Mouse (Mus musculus): ENCODE data around the gene Cabp4.

The Cabp4 gene

GRCm38 (mm10) chr19:4143759-4144268, at the start of gene Cabp4:
Gene Cabp4, minus strand, starts transcription at chr19:4144033.
- DNase-seq (ENCODE audit: low spot score), result no peak

GRCm38 (mm10) chr19:4193129-4193528, 49.3 kb upstream of the Cabp4 start:
- DNase-seq (ENCODE audit: low spot score), result no peak

- no peak for DNase-seq (ENCODE audit: low spot score)
These were observed 48.6 kb upstream of the Cabp4 start for GRCm38 (mm10) chr19:4192251-4192985.

DNA sequence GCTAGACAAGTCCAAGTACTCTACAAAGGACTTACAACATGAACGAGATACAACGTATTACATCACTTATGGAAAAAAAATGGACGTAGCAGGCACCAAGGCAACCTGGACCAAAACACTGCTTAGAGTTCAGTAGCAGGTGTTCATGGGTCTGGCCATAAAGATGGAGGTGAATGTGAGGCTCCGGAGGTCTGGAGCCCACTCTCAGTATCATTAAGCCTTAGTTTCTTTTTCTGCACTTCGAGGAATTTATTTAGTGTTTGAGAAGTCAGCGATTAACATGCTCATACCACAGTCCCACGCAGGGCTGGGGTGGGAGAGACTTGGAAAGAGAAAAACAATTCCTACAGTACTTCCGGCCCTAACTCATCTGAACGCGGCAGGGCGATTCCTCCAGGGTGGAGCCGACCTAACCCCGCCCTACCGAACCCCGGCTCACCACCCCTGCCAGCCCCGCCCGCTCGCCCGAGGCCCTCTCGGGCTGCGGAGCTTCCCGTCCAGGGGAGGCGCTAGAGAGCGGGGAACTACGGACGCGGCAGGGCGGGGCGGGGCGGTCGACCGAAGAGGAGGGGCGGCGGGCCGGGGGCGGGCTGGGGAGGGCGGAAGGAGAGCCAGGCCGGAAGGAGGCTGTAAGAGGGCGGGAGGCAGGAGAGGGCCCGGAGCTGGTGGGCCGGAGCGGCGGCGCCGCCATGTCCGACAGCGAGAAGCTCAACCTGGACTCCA, 47.9 kb upstream of the Cabp4 start, which contains the start of gene Ppp1ca:
Gene Ppp1ca (plus strand): TSS at position 538 of the 723 bp plus-strand sequence.
- DNase-seq (ENCODE audit: low spot score), result peak; percentile 97

GRCm38 (mm10) chr19:4190831-4191334, 47.0 kb upstream of the Cabp4 start, which contains the start of gene Tbc1d10c:
Gene Tbc1d10c, minus strand, starts transcription at chr19:4191284.
- DNase-seq (ENCODE audit: low spot score), result no peak

DNA sequence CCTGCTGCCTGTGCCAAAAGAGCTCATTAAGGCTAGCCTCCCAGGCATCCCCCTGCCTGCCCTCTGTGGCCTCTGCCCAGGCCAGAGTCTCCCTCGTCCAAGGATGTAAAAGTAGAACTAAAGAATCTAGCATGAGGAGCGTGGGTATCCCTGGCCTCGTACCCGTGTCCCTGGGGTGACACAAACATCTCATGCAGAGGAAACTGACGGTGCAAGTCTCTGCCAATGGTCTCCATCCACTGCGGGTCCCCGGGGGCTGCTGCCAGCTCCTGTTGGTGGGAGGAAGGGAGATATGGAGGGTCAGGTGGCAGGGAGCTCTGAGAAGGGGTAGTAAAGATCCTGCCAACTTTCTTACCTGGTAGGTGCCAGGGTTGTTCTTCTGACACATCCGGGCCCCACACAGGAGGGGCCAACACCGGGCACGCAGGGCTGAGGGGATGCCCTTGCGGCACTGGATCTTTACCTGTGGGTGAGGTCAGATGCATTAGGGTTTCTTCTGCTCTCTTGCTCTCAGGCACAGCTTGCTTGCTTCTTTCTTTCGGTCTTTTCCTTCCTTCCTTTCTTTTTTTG, 45.3 kb upstream of the Cabp4 start:
- DNase-seq (ENCODE audit: low spot score), result no peak

DNA sequence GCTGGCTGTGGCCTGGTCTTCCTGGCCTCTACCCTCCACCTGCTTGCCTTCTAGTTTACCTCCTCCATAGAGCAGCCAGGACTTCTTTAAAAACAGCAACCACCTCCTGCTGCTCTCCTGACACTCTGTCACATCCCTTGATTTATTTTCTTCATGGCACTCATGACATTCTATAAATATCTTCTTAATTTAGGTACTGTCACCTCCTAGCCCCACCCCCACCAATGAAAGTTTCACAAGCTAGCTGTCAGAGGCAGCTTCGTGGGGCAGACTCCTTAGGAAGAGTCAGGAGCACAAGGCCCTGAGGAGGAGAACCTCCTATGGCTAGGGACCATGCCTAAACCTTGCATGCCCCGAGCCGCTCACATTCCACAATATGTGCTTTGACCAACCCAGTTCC, 43.5 kb upstream of the Cabp4 start:
- DNase-seq (ENCODE audit: low spot score), result no peak

- DNase-seq (ENCODE audit: low spot score), result no peak
These were observed 41.4 kb upstream of the Cabp4 start for GRCm38 (mm10) chr19:4184976-4185975.

- no peak for DNase-seq (ENCODE audit: low spot score)
These were observed 39.9 kb upstream of the Cabp4 start for GRCm38 (mm10) chr19:4183689-4184088.

DNA sequence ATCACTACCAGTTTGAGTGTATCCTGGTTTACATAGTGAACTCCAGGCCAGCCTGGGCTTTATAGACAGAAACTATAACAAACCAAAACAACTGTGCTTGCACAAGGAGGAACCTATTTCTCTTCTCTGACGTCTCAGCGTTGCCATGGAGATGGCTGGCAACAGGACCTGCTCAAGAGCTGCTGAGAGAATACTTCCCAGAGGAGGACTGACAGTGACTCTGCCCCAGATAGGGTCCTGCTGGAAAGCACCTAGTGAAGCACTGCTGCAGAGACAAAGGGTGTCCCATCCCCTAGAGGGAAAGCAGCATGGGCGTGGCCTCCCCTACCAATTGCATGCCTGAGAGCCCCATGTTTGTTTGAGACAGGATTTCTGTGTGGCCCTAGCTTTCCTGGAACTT, 38.1 kb upstream of the Cabp4 start:
- DNase-seq (ENCODE audit: low spot score), result no peak

DNA sequence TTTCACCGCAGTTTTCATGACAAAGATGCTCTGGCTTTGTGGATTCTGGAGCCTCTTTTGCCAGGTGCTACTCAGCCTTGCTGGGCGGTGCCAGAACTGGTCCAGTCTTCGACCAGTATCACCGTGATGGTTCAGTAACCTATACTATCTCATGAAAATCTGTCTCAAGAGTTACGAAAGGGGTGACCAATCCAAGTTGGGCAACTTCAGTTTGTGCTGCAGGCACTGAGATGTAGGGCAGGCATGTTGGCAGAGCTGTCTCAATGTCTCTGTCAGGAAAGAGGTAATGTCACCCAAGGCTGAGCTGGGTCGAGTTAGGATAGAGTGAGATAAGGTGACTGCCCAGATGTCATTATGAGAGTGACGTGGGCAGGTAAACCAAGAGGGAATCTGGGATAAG, 36.6 kb upstream of the Cabp4 start:
- DNase-seq (ENCODE audit: low spot score), result no peak

GRCm38 (mm10) chr19:4175368-4175947, 31.6 kb upstream of the Cabp4 start, which contains the start of gene Carns1:
Gene Carns1, minus strand, starts transcription at chr19:4175479.
- no peak for DNase-seq (ENCODE audit: low spot score)

GRCm38 (mm10) chr19:4172925-4173324, 29.1 kb upstream of the Cabp4 start:
- no peak for DNase-seq (ENCODE audit: low spot score)

DNA sequence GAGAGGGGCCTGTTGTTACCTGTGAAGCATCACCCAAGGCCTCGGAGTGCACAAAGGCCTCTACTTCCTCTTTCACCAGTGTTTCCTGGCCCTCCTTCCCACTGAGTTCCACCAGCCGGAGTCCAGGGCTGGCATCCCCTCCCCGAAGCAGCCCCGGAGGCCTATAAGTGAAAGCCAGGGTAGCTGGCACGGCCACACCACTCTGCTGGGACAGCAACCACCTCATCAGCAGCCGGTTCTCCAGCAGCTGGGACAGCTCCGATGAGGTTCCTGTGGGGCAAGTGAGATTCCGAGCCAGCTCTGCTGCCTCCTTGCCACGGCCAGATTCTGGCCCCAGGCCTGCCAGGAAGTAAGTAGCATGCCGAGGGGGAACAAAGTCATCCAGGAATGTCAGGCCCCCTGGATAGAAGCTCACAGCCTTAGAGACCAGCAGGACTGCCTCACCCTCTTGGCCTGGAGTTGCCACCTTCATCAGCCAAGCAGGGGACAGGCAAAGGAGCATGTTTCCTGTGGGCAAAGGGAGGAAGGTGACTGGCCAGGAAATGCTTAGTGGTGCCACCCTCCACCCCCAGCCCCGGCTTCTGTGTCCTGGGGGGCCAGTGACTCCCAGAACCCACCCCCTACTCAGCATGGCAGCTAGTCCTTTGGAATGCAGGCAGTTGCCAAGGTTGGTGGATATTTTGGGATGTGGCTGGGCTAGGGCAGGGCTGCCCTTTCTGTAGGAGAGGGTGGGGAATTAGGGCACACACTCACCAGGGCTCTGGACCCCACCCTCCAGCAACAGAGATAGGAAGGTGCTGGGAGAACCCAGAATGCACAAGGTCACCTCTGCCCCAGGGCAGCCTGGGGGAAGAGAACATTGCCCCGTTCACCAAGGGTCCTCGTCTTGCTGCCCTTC, 27.8 kb upstream of the Cabp4 start:
- no peak for DNase-seq (ENCODE audit: low spot score)

DNA sequence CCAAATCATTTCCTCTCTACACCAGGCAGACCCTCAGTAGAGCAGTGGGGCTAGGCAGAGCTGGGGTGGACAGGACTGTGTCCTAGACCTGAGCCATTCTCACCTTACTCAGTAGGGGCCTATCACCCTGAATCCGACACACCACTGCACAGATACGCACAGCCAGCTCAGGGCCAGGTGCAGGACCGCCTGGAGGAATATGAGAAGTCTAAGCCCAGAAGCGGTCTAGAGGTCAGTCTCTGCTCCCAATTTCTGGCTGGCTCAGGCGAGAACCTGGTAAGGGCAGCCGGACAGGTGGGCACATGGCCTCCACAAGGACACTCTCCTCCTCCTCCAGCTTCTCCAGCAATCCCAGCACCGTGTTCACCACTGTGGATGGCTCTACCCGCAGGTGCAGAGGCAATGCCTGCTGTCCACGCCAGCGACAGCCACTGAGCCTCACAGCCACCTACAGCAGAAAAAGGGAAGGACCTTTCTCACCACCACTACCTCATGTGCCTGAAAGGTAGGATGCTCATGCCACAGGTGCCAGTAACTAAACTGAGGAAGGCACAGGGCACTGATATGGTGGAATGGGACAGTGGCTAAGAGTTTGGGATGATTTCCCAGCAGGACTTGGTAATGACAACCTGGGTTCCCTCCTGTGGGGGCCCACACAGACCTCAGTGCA, 27.0 kb upstream of the Cabp4 start:
- DNase-seq (ENCODE audit: low spot score), result no peak

DNA sequence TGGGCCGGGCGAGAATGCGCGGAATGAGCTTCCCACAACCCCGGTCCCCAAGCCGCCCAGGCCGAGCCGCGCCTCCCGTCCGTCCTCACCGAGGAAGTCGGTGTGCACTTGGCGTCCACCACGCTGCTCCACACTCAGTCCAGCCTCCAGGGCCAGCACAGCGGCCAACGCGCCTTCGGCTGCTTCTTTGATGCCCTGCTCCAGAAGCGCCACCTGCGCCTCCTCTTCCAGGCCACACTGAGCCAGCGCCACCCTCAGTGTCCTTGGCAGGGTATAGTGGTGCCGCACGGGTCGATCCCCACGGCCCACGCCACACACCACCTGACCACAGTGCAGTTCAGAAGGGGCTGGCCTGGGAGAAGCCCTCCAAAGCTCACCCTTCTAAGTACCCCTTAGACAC, 26.0 kb upstream of the Cabp4 start:
- DNase-seq (ENCODE audit: low spot score), result no peak

GRCm38 (mm10) chr19:4169378-4169784, 25.5 kb upstream of the Cabp4 start:
- peak; percentile 99 for DNase-seq (ENCODE audit: low spot score)

- no peak for DNase-seq (ENCODE audit: low spot score)
These were observed 23.0 kb upstream of the Cabp4 start for GRCm38 (mm10) chr19:4166678-4167476.
